Mouse (Mus musculus) heart, embryonic 15.5 days (tissue): ENCODE results near the gene Adcy9. TPM values are rescaled to one million over a fixed set of nuclear protein-coding genes. Genes with fewer than 3 reads are reported as not detected.

Experiments used
- ATAC-seq: fragments of 200-750 bp; cut with Nextera tagmentation; replicated peaks from 2 replicates; pipeline ENCODE4 v1.8.0; 2017; ENCODE audit warnings: low read depth, moderate TSS enrichment; ENCODE audit not compliant: insufficient number of reproducible peaks, insufficient read depth, low FRiP score
- H3K27ac ChIP-seq: fragments of 300-500 bp; sonication (generic); 2 replicates; pipeline ENCODE4 v1.5.1; 2015; ENCODE audit warnings: mild to moderate bottlenecking, inconsistent platforms
- H3K27me3 ChIP-seq: fragments of 300-500 bp; sonication (generic); 2 replicates; pipeline ENCODE4 v1.6.1; 2015; ENCODE audit warnings: inconsistent platforms
- H3K36me3 ChIP-seq: fragments of 300-500 bp; sonication (generic); 2 replicates; pipeline ENCODE4 v1.6.1; 2015; ENCODE audit warnings: mild to moderate bottlenecking, inconsistent platforms
- H3K4me1 ChIP-seq: fragments of 300-500 bp; sonication (generic); replicated peaks from 2 replicates; pipeline ENCODE4 v1.6.1; 2015; ENCODE audit warnings: inconsistent platforms
- H3K4me2 ChIP-seq: fragments of 300-500 bp; sonication (generic); 2 replicates; pipeline ENCODE4 v1.6.1; 2015; ENCODE audit warnings: inconsistent platforms, mild to moderate bottlenecking, moderate library complexity
- H3K4me3 ChIP-seq: fragments of 300-500 bp; sonication (generic); 2 replicates; pipeline ENCODE4 v1.5.1; 2015; ENCODE audit warnings: mild to moderate bottlenecking, inconsistent platforms
- H3K9ac ChIP-seq: fragments of 300-500 bp; sonication (generic); 2 replicates; pipeline ENCODE4 v1.6.1; 2015; ENCODE audit warnings: mild to moderate bottlenecking, inconsistent platforms
- H3K9me3 ChIP-seq: fragments of 300-500 bp; sonication (generic); replicated peaks from 2 replicates; pipeline ENCODE4 v1.6.1; 2016; ENCODE audit warnings: inconsistent platforms
- WGBS: fragments of 180-500 bp; shearing (Covaris S2); methylation state at CpG from one replicate; pipeline ENCODE4 v1.1.7; 2015; ENCODE audit warnings: mixed read lengths; 5-methylcytosine and 5-hydroxymethylcytosine counted together
- polyA plus RNA-seq: library from polyadenylated mRNA; unstranded; fragments of >200 nt; fragmentation: Nextera tagmentation; extraction: Ambion mirVana; gene quantifications from 2 replicates; pipeline ENCODE4 v1.2.1, GENCODE M21; 2015

Adcy9 gene
- polyA plus RNA-seq, 1 experiment from 2014 or later, result 1.1 TPM

GRCm38 (mm10) chr16:4374780-4375380 lies 45.4 kb downstream of the Adcy9 start:
- ATAC-seq, result no peak
- Histone ChIP-seq H3K36me3 (no peaks in the 10 kb centered on the region), H3K4me2 (no peak overlapping the region), H3K27ac (no peak overlapping the region), H3K4me3 (no peak overlapping the region), H3K27me3 (no peaks in the 10 kb centered on the region), H3K4me1 (peaks cover 14% of the 10 kb centered on the region), H3K9ac (no peak overlapping the region), H3K9me3 (no peaks in the 10 kb centered on the region)
- WGBS, result 46% methylated on average over 7 of the region's 7 CpGs

GRCm38 (mm10) chr16:4374270-4374669 lies 46.0 kb downstream of the Adcy9 start:
- Histone ChIP-seq H3K36me3 (no peaks in the 10 kb centered on the region), H3K27ac (no peak overlapping the region), H3K4me3 (no peak overlapping the region), H3K27me3 (no peaks in the 10 kb centered on the region), H3K9ac (no peak overlapping the region), H3K4me1 (peaks cover 14% of the 10 kb centered on the region), H3K4me2 (no peak overlapping the region), H3K9me3 (no peaks in the 10 kb centered on the region)
- 73% methylated on average over 5 of the region's 5 CpGs for WGBS
- no peak for ATAC-seq

DNA sequence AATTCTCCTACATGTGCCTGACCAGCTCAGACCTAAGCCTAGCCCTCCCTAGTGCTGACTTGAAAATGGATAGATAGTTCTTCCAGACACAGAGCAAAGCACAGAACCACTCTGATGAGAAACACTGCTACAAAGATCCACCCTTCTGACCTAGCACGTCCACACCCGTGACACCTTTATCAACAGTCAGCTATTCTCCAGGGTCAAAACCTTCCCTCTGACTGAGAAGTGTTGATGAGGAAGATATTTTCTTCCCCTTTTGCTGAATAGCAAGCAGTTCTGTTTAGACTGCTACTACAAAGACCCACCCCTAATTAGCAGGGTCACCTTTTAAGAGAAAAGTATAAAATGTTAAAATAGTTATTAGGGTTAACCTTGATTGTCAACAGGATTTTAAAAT lies 49.3 kb downstream of the Adcy9 start:
- H3K4me3 ChIP-seq, result no peak overlapping the region
- peaks cover 22% of the 10 kb centered on the region for H3K4me1 ChIP-seq
- H3K36me3 ChIP-seq, result no peaks in the 10 kb centered on the region
- H3K27me3 ChIP-seq, result no peaks in the 10 kb centered on the region
- H3K4me2 ChIP-seq, result no peak overlapping the region
- ATAC-seq, result no peak
- WGBS, result 59% methylated on average over 2 of the region's 2 CpGs
- no peak overlapping the region for H3K27ac ChIP-seq
- H3K9ac ChIP-seq, result no peak overlapping the region
- no peaks in the 10 kb centered on the region for H3K9me3 ChIP-seq

- Histone ChIP-seq H3K4me1 (peaks cover 21% of the 10 kb centered on the region), H3K36me3 (no peaks in the 10 kb centered on the region), H3K9ac (no peak overlapping the region), H3K27ac (no peak overlapping the region), H3K4me2 (no peak overlapping the region), H3K27me3 (no peaks in the 10 kb centered on the region), H3K9me3 (no peaks in the 10 kb centered on the region), H3K4me3 (no peak overlapping the region)
- ATAC-seq, result no peak; the same call in 1 of the 2 replicates
- 63% methylated on average over 10 of the region's 10 CpGs for WGBS
These were observed 50.2 kb downstream of the Adcy9 start for GRCm38 (mm10) chr16:4370141-4370541.

DNA sequence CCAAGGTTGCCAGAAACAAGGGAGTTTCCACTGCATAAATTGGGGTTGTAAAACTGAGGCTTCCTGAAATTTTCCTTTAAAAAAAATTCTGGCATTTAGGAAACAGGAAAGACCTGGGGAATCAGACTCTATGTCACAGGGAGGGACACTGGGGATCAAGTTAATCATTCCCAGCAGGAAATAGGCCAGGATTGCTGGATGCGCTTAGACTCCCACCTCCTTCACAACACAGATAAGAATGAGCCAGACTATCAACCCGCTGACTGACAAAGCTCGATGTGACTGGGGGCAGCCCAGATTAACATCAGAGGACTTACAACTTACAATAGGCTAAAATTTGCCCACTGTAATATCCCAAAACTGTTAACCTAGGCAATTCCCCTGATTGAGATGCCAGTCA lies 52.4 kb downstream of the Adcy9 start:
- Histone ChIP-seq H3K36me3 (no peaks in the 10 kb centered on the region), H3K4me1 (peaks cover 17% of the 10 kb centered on the region), H3K9ac (no peak overlapping the region), H3K4me3 (no peak overlapping the region), H3K9me3 (no peaks in the 10 kb centered on the region), H3K4me2 (no peak overlapping the region), H3K27me3 (no peaks in the 10 kb centered on the region), H3K27ac (no peak overlapping the region)
- ATAC-seq, result no peak
- 34% methylated on average over 3 of the region's 3 CpGs for WGBS

DNA sequence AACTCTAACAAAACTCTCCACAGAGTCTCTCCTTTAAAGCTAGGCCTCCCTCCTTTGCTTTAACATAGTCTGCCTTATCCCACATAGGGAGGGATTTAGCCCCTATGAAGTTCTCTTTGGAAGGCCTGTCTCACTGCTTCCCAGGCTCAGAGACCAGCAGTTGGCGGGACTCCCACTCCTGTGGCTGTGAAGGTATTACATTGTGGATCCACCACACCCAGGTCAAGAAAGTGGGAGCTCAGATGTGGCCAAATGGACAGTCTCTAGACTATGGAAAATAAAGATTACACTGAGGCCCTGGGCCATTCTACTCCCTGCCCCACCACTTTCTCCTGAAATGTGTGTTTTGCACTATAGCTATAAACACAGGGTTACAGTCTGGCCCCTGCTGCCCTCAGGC lies 53.0 kb downstream of the Adcy9 start:
- H3K4me3 ChIP-seq, result no peak overlapping the region
- H3K27ac ChIP-seq, result no peak overlapping the region
- H3K4me1 ChIP-seq, result peaks cover 17% of the 10 kb centered on the region
- no peaks in the 10 kb centered on the region for H3K36me3 ChIP-seq
- H3K9me3 ChIP-seq, result no peaks in the 10 kb centered on the region
- H3K4me2 ChIP-seq, result no peak overlapping the region
- H3K9ac ChIP-seq, result no peak overlapping the region
- ATAC-seq, result no peak
- WGBS, result 84% methylated on average over 1 of the region's 1 CpGs
- H3K27me3 ChIP-seq, result no peaks in the 10 kb centered on the region

DNA sequence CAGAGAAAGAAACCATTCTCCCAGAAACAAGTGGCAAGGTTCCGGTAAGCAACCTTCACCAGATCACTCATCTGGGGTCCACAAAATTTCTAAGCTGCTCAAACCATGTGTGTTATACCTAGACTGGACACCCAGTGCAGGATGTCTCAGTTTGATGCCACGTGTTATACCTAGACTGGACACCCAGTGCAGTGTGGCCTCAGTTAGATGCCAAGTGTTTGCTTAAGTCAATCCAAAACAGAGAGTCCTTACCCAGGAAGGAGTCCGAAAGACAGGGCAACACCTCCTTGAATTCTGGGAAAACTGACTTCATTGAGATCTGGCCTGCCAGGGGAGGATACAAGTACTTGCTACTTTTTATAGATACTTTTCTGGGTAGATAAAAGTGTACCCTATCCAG lies 53.6 kb downstream of the Adcy9 start:
- ATAC-seq, result no peak
- no peak overlapping the region for H3K4me3 ChIP-seq
- WGBS, result 90% methylated on average over 3 of the region's 3 CpGs

DNA sequence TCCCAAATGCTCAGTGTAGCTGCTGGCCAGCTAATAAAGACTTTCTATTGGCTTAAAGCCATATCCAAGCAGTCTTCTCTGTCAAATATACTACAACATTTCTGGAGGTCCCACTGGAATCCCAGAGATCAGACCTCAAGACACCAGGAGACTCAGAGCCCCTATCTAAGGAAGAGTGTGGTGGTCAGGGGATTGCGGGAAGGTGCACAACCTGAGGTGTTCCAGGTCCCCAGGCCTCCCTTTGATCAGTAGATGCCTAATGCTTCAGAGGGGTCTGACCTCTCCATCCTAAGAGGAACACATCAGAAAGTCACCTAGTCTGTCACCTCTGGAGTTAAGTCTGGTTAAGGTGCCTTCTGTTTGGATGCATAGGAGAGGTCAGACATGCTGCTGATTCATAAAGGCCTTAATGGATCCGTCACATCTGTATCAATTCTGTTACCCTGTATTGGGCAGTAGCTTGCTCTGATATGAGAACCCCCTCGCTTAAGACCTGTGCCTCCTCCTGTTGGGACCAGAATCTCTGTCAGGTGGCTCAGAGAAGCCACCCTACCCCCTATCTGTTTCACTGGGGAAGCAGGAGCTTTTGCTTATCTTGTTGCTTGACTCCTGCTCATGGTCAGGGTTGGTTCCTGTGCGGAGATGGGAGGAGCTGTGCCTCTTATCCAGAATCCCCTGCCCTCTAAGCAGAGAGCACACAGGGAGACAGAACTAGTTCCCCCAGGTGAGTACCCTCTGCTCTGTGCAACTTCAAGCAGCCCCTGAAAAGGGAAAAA lies 56.8 kb downstream of the Adcy9 start:
- Histone ChIP-seq H3K36me3 (no peaks in the 10 kb centered on the region), H3K27ac (no peak overlapping the region), H3K4me2 (no peak overlapping the region), H3K4me3 (no peak overlapping the region), H3K9ac (no peak overlapping the region), H3K27me3 (no peaks in the 10 kb centered on the region), H3K4me1 (peaks cover 11% of the 10 kb centered on the region), H3K9me3 (no peaks in the 10 kb centered on the region)
- WGBS, result 71% methylated on average over 4 of the region's 4 CpGs
- no peak for ATAC-seq

More for the DNA sequence above, 53.6 kb downstream of the Adcy9 start:
- H3K27me3 ChIP-seq, result no peaks in the 10 kb centered on the region
- no peak overlapping the region for H3K4me2 ChIP-seq
- no peaks in the 10 kb centered on the region for H3K36me3 ChIP-seq
- no peak overlapping the region for H3K27ac ChIP-seq
- H3K9me3 ChIP-seq, result no peaks in the 10 kb centered on the region
- no peak overlapping the region for H3K9ac ChIP-seq
- peaks cover 17% of the 10 kb centered on the region for H3K4me1 ChIP-seq

DNA sequence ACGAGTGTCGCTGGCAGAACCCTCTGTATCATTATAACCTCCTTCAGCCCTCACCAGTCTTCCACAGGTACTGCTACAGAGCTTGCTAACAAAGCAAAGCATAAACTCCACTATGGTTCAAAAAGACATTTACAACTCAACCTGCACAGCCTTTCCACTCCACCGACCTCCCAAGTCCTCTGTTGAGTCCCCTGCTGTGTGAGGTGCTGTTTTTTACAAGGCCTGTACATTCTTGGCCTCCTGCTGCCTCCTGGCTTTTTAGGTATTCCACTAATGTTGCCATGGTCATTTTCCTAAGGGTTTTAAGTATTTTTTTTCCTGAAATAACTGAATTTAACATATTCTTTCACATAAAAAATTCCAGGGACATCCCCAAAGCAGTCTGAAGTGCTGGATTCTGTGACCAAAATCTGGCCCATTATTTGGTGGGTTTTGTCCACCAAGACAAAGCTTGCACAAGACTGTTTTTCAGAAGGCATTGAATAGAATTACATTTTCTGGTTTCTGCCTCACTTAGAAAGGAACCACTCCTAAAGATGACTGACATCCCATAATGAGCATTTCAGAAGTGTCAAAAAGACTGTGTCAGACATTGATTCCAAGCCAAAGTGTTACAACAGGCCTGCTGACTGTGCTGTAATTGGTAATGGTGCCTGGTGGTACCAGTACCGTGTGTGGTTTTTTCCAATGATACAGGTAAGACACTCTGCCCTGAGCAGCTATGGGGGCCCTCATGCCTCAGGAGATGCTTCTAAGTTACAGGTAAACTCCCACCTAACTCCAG lies 64.8 kb downstream of the Adcy9 start:
- H3K36me3 ChIP-seq, result no peaks in the 10 kb centered on the region
- no peak overlapping the region for H3K27ac ChIP-seq
- no peaks in the 10 kb centered on the region for H3K9me3 ChIP-seq
- no peak for ATAC-seq
- no peaks in the 10 kb centered on the region for H3K4me1 ChIP-seq
- no peaks in the 10 kb centered on the region for H3K27me3 ChIP-seq
- no peak overlapping the region for H3K4me2 ChIP-seq
- H3K4me3 ChIP-seq, result no peak overlapping the region
- no peak overlapping the region for H3K9ac ChIP-seq
- 71% methylated on average over 4 of the region's 4 CpGs for WGBS

DNA sequence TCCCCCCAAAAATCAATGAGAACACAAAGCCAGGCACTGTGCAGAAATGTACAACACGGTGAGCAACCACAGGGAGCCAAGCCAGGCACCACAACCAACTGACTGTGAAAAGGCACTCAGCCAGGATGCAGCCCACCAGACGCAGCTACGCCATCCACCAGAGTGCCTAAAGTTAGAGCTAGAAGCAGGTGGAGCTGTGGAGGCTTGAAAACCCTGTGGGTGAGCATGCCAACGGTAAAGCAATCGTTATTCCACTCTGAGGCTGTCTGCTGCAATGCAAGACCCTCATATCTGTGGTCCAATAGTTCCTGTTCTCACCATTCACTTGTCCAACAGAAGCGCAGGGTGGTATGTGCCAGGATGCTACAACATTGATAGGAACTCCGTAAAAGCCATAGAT lies 77.7 kb downstream of the Adcy9 start:
- 85% methylated on average over 7 of the region's 7 CpGs for WGBS
- H3K9ac ChIP-seq, result no peak overlapping the region
- H3K4me1 ChIP-seq, result no peaks in the 10 kb centered on the region
- H3K4me2 ChIP-seq, result no peak overlapping the region
- no peak for ATAC-seq
- no peak overlapping the region for H3K27ac ChIP-seq
- no peaks in the 10 kb centered on the region for H3K27me3 ChIP-seq
- no peaks in the 10 kb centered on the region for H3K36me3 ChIP-seq
- no peak overlapping the region for H3K4me3 ChIP-seq
- H3K9me3 ChIP-seq, result no peaks in the 10 kb centered on the region

- no peak overlapping the region for H3K27ac ChIP-seq
- H3K4me3 ChIP-seq, result no peak overlapping the region
- no peak overlapping the region for H3K9ac ChIP-seq
- no peaks in the 10 kb centered on the region for H3K9me3 ChIP-seq
- no peaks in the 10 kb centered on the region for H3K36me3 ChIP-seq
- H3K4me1 ChIP-seq, result no peaks in the 10 kb centered on the region
- WGBS, result 73% methylated on average over 14 of the region's 14 CpGs
- ATAC-seq, result no peak
- H3K27me3 ChIP-seq, result no peaks in the 10 kb centered on the region
- no peak overlapping the region for H3K4me2 ChIP-seq
These were observed 78.8 kb downstream of the Adcy9 start for GRCm38 (mm10) chr16:4341316-4342062.
